Mouse (Mus musculus): Measurements from ENCODE around the gene Ccdc30. TPM values are rescaled to one million over a fixed set of nuclear protein-coding genes. Genes with fewer than 3 reads are reported as not detected.

Gene Ccdc30
- polyA plus RNA-seq, 1 experiment from 2014 or later, result 7.0 TPM

GRCm38 (mm10) chr4:119338422-119338821 lies 76.9 kb downstream of the Ccdc30 start:
- H3K4me3 ChIP-seq, result no peak overlapping the region
- H3K27ac ChIP-seq, result no peak overlapping the region
- H3K27me3 ChIP-seq (ENCODE audit: poor library complexity, severe bottlenecking), result no peaks in the 10 kb centered on the region
- H3K4me1 ChIP-seq, result peaks cover 8% of the 10 kb centered on the region; the same call in 1 of the 2 replicates
- WGBS, result 87% methylated on average over 4 of the region's 4 CpGs
- no peaks in the 10 kb centered on the region for H3K9me3 ChIP-seq
- DNase-seq (ENCODE audit: extremely low spot score, low spot score), result no peak
- H3K36me3 ChIP-seq (replicated peaks), result no peaks in the 10 kb centered on the region

- no peaks in the 10 kb centered on the region for H3K9me3 ChIP-seq
Measured at GRCm38 (mm10) chr4:119333487-119333886, 81.8 kb downstream of the Ccdc30 start.

GRCm38 (mm10) chr4:119320896-119321550 lies 94.3 kb downstream of the Ccdc30 start:
- 34% methylated on average over 10 of the region's 10 CpGs for WGBS
- H3K36me3 ChIP-seq (replicated peaks), result peaks cover 34% of the 10 kb centered on the region
- H3K4me3 ChIP-seq, result peak overlapping the region; percentile 78
- no peaks in the 10 kb centered on the region for H3K27me3 ChIP-seq (ENCODE audit: poor library complexity, severe bottlenecking)
- H3K4me1 ChIP-seq, result peaks cover 20% of the 10 kb centered on the region
- H3K9me3 ChIP-seq, result no peaks in the 10 kb centered on the region
- H3K27ac ChIP-seq, result peak overlapping the region; percentile 86
- DNase-seq (ENCODE audit: extremely low spot score, low spot score), result no peak

More at GRCm38 (mm10) chr4:119333487-119333886, 81.8 kb downstream of the Ccdc30 start:
- H3K27me3 ChIP-seq (ENCODE audit: poor library complexity, severe bottlenecking), result no peaks in the 10 kb centered on the region
- 85% methylated on average over 6 of the region's 6 CpGs for WGBS
- no peaks in the 10 kb centered on the region for H3K36me3 ChIP-seq (replicated peaks)
- H3K4me3 ChIP-seq, result no peak overlapping the region
- H3K4me1 ChIP-seq, result peaks cover 2% of the 10 kb centered on the region; the same call in 1 of the 2 replicates
- DNase-seq (ENCODE audit: extremely low spot score, low spot score), result no peak
- H3K27ac ChIP-seq, result no peak overlapping the region

GRCm38 (mm10) chr4:119320131-119320830 lies 95.0 kb downstream of the Ccdc30 start, which contains the start of gene Ppih:
Gene Ppih (minus strand): TSS chr4:119320546.
- H3K4me3 ChIP-seq, result peak within 1 kb of the TSS; percentile 78
- peaks cover 20% of the 10 kb centered on the region for H3K4me1 ChIP-seq
- H3K36me3 ChIP-seq (replicated peaks), result peaks cover 41% of the 10 kb centered on the region
- peak; percentile 97 for DNase-seq (ENCODE audit: extremely low spot score, low spot score)
- no peaks in the 10 kb centered on the region for H3K27me3 ChIP-seq (ENCODE audit: poor library complexity, severe bottlenecking)
- WGBS, result under 1% methylated on average over 44 of the region's 44 CpGs
- peak within 1 kb of the TSS; percentile 86 for H3K27ac ChIP-seq
- H3K9me3 ChIP-seq, result no peaks in the 10 kb centered on the region

- Histone ChIP-seq H3K9me3 (no peaks in the 10 kb centered on the region), H3K27me3 (ENCODE audit: poor library complexity, severe bottlenecking) (no peaks in the 10 kb centered on the region), H3K36me3 (replicated peaks) (peaks cover 98% of the 10 kb centered on the region), H3K4me1 (peaks cover under 1% of the 10 kb centered on the region; the same call in 1 of the 2 replicates), H3K27ac (no peak overlapping the region), H3K4me3 (no peak overlapping the region)
- 85% methylated on average over 1 of the region's 1 CpGs for WGBS
- DNase-seq (ENCODE audit: extremely low spot score, low spot score), result no peak
Measured at GRCm38 (mm10) chr4:119313756-119314155, 101.6 kb downstream of the Ccdc30 start.

GRCm38 (mm10) chr4:119305418-119305817 lies 109.9 kb downstream of the Ccdc30 start:
- no peak for DNase-seq (ENCODE audit: extremely low spot score, low spot score)
- Histone ChIP-seq H3K4me3 (no peak overlapping the region), H3K27ac (no peak overlapping the region), H3K9me3 (no peaks in the 10 kb centered on the region), H3K27me3 (ENCODE audit: poor library complexity, severe bottlenecking) (no peaks in the 10 kb centered on the region), H3K36me3 (replicated peaks) (peaks cover 65% of the 10 kb centered on the region), H3K4me1 (no peaks in the 10 kb centered on the region)
- WGBS, result 79% methylated on average over 5 of the region's 5 CpGs

DNA sequence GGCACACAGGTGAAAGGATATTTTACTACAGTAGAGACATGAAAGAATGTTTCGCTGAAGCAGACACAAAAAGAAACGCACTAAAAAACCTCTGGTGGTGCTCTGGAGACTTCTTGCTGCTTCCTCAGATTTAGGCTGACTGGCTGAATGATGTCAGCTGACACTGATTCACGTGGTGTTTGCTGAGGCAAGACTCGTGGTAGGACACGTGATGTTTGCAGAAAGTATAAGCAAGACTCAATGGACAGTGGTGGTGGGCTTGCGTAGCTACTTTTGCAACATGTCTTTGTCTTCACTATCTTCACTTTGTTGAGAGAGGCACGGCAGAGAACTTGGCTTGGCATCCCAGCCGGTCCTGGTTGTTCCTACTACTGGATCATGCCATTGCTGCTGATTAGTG lies 112.0 kb downstream of the Ccdc30 start:
- H3K4me3 ChIP-seq, result no peak overlapping the region
- no peaks in the 10 kb centered on the region for H3K4me1 ChIP-seq
- WGBS, result 95% methylated on average over 8 of the region's 8 CpGs
- no peak overlapping the region for H3K27ac ChIP-seq
- DNase-seq (ENCODE audit: extremely low spot score, low spot score), result no peak
- H3K36me3 ChIP-seq (replicated peaks), result peaks cover 45% of the 10 kb centered on the region
- H3K27me3 ChIP-seq (ENCODE audit: poor library complexity, severe bottlenecking), result no peaks in the 10 kb centered on the region
- H3K9me3 ChIP-seq, result no peaks in the 10 kb centered on the region

DNA sequence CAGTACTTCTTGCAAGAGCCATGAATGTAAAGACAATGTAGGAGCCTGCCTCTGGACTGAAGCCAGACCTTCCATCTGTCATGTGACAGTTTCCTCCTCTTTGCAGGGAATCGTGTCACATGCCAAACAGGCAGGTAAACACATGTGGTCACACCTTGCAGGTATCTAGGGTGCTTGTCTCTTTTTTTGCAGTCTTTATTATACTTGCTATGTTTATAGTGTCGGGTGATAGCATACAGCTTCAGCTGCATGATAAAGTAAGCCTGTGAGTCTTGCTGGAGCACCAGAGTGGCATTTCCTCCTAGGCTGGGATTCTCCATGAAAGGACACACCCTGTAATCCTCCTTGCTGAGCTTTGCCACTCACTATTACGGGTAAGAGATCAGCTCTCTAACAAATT lies 113.5 kb downstream of the Ccdc30 start:
- Histone ChIP-seq H3K9me3 (no peaks in the 10 kb centered on the region), H3K36me3 (replicated peaks) (peaks cover 30% of the 10 kb centered on the region), H3K27ac (no peak overlapping the region), H3K4me3 (no peak overlapping the region), H3K27me3 (ENCODE audit: poor library complexity, severe bottlenecking) (no peaks in the 10 kb centered on the region), H3K4me1 (no peaks in the 10 kb centered on the region)
- DNase-seq (ENCODE audit: extremely low spot score, low spot score), result no peak
- WGBS, result 86% methylated on average over 3 of the region's 3 CpGs

- H3K4me3 ChIP-seq, result no peak overlapping the region
- peaks cover 1% of the 10 kb centered on the region for H3K4me1 ChIP-seq
- 94% methylated on average over 3 of the region's 3 CpGs for WGBS
- H3K27ac ChIP-seq, result no peak overlapping the region
- H3K36me3 ChIP-seq (replicated peaks), result peaks cover 20% of the 10 kb centered on the region
- peaks cover 5% of the 10 kb centered on the region; the same call in 1 of the 2 replicates for H3K9me3 ChIP-seq
- no peaks in the 10 kb centered on the region for H3K27me3 ChIP-seq (ENCODE audit: poor library complexity, severe bottlenecking)
- DNase-seq (ENCODE audit: extremely low spot score, low spot score), result no peak
Measured at GRCm38 (mm10) chr4:119300761-119301160, 114.6 kb downstream of the Ccdc30 start.

DNA sequence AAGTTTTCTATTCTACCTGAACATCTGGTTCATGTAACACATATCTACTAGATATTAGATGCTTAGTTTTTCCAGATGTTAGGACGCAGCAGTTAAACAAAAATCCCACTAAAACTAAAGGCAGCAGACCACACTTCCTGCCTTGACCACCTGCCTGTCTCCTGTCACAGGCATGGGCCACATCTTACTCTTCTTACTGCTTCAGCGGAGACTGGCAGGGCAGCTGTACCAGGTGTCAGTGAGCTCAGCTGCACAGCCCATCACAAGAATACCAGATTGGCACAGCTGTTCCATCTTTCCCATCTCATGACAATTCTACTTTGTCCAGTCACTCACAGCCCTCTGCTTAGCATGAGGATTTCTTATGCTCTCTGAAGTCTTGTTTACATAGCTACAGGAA lies 118.0 kb downstream of the Ccdc30 start:
- Histone ChIP-seq H3K9me3 (peaks cover 5% of the 10 kb centered on the region; the same call in 1 of the 2 replicates), H3K36me3 (replicated peaks) (peaks cover 15% of the 10 kb centered on the region), H3K27me3 (ENCODE audit: poor library complexity, severe bottlenecking) (no peaks in the 10 kb centered on the region), H3K4me3 (no peak overlapping the region), H3K4me1 (peaks cover 14% of the 10 kb centered on the region), H3K27ac (no peak overlapping the region)
- DNase-seq (ENCODE audit: extremely low spot score, low spot score), result no peak
- WGBS, result 88% methylated on average over 2 of the region's 2 CpGs

DNA sequence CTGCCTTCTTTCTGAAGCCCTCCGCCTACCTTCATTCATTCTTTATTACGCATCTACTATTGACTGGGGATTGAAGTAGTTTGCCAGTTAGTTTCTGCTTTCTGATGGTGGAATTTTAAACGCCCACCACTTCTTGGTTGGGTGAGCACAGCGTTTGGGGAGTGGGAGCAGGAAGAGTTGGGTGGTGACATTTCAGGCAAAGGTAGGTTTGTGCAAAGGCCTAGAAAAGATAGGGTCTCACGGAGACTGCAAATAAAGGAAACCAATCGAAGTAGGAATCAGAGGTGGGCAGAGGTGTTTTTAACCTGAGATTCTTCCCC lies 120.2 kb downstream of the Ccdc30 start:
- Histone ChIP-seq H3K9me3 (peaks cover 5% of the 10 kb centered on the region; the same call in 1 of the 2 replicates), H3K4me3 (peak overlapping the region; percentile 98), H3K27me3 (ENCODE audit: poor library complexity, severe bottlenecking) (no peaks in the 10 kb centered on the region), H3K4me1 (peaks cover 34% of the 10 kb centered on the region), H3K36me3 (replicated peaks) (peaks cover 28% of the 10 kb centered on the region), H3K27ac (peak overlapping the region; percentile 98)
- no peak for DNase-seq (ENCODE audit: extremely low spot score, low spot score)
- 10% methylated on average over 6 of the region's 6 CpGs for WGBS

DNA sequence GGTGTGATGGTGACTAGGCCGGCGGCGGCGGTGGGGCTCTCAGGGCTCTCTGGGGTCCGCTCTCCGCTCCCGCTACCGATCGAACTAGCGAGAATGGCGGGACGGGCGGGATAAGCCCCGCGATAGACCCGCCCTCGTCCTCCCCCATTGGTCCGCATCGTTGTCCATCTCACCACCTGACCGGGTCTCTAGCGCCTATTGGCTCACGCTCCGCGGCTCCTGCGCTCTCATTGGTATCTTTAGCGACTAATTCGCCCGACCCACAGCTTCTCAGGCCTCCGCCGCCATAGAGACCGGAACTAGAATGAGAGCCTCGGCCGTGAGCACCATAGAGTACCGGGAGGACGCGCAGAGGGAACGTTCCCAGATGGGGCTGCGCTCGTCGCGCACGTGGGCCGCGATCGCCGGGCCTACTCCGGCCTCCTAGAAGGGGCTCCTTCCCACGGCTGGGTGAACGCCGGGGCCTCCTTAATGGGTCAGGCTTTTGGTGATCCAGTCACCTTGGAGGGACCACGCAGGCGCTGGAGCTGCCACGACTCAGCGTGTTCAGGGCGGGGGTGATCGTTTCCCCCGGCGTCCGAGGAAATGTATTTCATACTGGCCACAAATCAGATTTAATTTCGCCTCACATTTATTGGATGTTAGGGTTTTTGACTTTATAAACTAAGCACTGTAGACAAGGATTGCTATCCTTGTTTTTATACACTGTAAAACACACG lies 120.7 kb downstream of the Ccdc30 start, which contains the start of gene Ybx1:
Ybx1 (minus strand) TSS at position 190 of the 719 bp plus-strand sequence.
- DNase-seq (ENCODE audit: extremely low spot score, low spot score), result peak; percentile 98
- peaks cover 33% of the 10 kb centered on the region for H3K36me3 ChIP-seq (replicated peaks)
- H3K4me3 ChIP-seq, result peak within 1 kb of the TSS; percentile 98
- H3K27ac ChIP-seq, result peak within 1 kb of the TSS; percentile 98
- H3K4me1 ChIP-seq, result peaks cover 34% of the 10 kb centered on the region
- under 1% methylated on average over 61 of the region's 61 CpGs for WGBS
- peaks cover 5% of the 10 kb centered on the region; the same call in 1 of the 2 replicates for H3K9me3 ChIP-seq
- no peaks in the 10 kb centered on the region for H3K27me3 ChIP-seq (ENCODE audit: poor library complexity, severe bottlenecking)
